Mouse (Mus musculus) intestine, embryonic 14.5 days (tissue): ENCODE results near the gene Cfdp1. TPM values are rescaled to one million over a fixed set of nuclear protein-coding genes. Genes with fewer than 3 reads are reported as not detected.

Experiments used
- ATAC-seq: fragments of 200-750 bp; cut with Nextera tagmentation; replicated peaks from 2 replicates; pipeline ENCODE4 v1.8.0; 2017; ENCODE audit warnings: low read depth, moderate number of reproducible peaks, moderate TSS enrichment, moderate library complexity; ENCODE audit not compliant: low FRiP score, low TSS enrichment
- DNase-seq: peaks from one replicate; pipeline ENCODE4 v3.0.0-alpha.2; 2018; ENCODE audit warnings: low spot score
- H3K27ac ChIP-seq: fragments of 300-500 bp; sonication (generic); 2 replicates; pipeline ENCODE4 v1.5.1; 2014; ENCODE audit warnings: low read depth, mild to moderate bottlenecking, control low read depth
- H3K27me3 ChIP-seq: fragments of 300-500 bp; sonication (generic); replicated peaks from 2 replicates; pipeline ENCODE4 v1.6.1; 2014; ENCODE audit warnings: low read length, control low read depth; ENCODE audit not compliant: control insufficient read depth, insufficient read depth
- H3K36me3 ChIP-seq: fragments of 300-500 bp; sonication (generic); 2 replicates; pipeline ENCODE4 v1.6.1; 2014; ENCODE audit warnings: low read length, control low read depth; ENCODE audit not compliant: control insufficient read depth, insufficient read depth
- H3K4me1 ChIP-seq: fragments of 300-500 bp; sonication (generic); replicated peaks from 2 replicates; pipeline ENCODE4 v1.6.1; 2014; ENCODE audit warnings: low read length, control low read depth, mixed read lengths; ENCODE audit not compliant: control insufficient read depth, insufficient read depth
- H3K4me2 ChIP-seq: fragments of 300-500 bp; sonication (generic); 2 replicates; pipeline ENCODE4 v1.6.1; 2014; ENCODE audit warnings: low read length
- H3K4me3 ChIP-seq: fragments of 300-500 bp; sonication (generic); 2 replicates; pipeline ENCODE4 v1.5.1; 2014; ENCODE audit warnings: low read depth, low read length, control low read depth, mixed read lengths
- H3K9ac ChIP-seq: fragments of 300-500 bp; sonication (generic); 2 replicates; pipeline ENCODE4 v1.6.1; 2014; ENCODE audit warnings: mild to moderate bottlenecking, low read length
- H3K9me3 ChIP-seq: fragments of 300-500 bp; sonication (generic); 2 replicates; pipeline ENCODE4 v1.6.1; 2016; ENCODE audit warnings: low read length, control low read depth; ENCODE audit not compliant: control insufficient read depth
- WGBS: fragments of 180-500 bp; shearing (Covaris S2); extraction: QIAGEN DNeasy Blood & Tissue Kit; methylation state at CpG from one replicate; pipeline ENCODE4 v1.1.7; 2014; 5-methylcytosine and 5-hydroxymethylcytosine counted together
- polyA plus RNA-seq: library from polyadenylated mRNA; unstranded; fragments of >200 nt; fragmentation: Nextera tagmentation; extraction: Ambion mirVana; gene quantifications from 2 replicates; pipeline ENCODE4 v1.2.1, GENCODE M21; 2014

The Cfdp1 gene
- polyA plus RNA-seq, 1 experiment from 2014 or later, result 166 TPM

DNA sequence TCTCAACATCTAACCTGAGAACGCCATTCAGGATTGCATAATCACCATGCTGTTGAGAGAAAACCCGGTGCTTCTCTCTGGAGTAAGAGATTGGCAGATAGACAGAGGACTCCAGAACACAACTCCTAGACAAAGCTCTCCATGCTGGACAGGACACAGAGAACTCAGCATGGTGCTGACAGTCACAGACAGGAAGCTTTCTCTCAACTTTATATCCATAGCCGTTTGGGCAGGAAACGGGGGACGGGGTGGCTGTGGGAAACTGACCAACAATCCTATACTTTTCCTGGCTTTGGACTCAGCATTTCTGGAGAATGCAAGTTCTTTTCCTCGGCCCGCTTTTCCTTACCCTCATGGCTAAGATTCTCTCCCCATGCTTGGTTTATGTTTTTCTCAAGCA is 51.8 kb downstream of the Cfdp1 start:
- ATAC-seq, result no peak
- H3K9ac ChIP-seq, result no peak overlapping the region
- no peak overlapping the region for H3K4me2 ChIP-seq
- 71% methylated on average over 7 of the region's 7 CpGs for WGBS
- H3K4me3 ChIP-seq, result no peak overlapping the region
- DNase-seq, result no peak
- peak overlapping the region; percentile 64 for H3K27ac ChIP-seq
- peaks cover 11% of the 10 kb centered on the region; the same call in 1 of the 2 replicates for H3K36me3 ChIP-seq
- no peaks in the 10 kb centered on the region for H3K9me3 ChIP-seq
- no peaks in the 10 kb centered on the region; the same call in 1 of the 2 replicates for H3K4me1 ChIP-seq
- no peaks in the 10 kb centered on the region for H3K27me3 ChIP-seq

DNA sequence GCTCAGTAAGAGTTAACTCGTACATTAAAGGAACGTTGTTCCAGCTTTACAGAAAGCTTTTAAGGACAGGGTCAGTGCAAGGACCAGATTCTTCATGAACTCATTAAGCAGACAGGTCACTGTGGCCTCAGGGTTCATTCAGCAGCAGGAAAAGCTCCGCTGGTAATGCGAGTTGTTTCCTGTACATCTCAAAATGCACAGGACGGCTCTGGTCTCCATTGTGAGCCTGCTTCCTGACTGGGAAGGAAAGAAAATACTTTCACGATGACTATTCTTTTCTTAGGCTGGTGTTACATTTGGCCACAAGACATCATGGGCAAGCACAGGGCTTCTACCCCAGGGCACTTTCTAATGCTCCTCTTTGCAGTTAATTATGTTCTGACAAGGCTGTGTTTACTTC is 52.6 kb downstream of the Cfdp1 start:
- WGBS, result 48% methylated on average over 6 of the region's 6 CpGs
- no peak for DNase-seq

DNA sequence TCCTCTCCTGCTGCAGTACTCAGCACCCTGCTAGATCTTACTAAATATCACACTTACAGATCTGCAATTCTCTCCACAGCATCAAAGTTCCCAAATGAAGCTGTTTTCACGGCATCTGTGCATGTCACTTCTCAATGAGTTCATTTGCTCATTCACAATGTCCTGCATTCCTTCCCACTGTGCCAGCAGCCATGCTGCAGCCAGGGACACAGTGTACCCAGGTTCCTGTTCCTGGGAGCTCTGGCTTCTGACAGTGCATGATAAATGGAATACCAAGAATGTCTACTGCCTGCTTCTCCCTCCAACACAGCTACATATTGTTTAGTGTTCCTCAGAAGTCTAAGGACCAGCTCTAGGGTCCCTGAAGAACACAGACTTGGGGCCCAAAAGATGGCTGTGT is 57.6 kb downstream of the Cfdp1 start:
- Histone ChIP-seq H3K36me3 (peaks cover 18% of the 10 kb centered on the region; the same call in 1 of the 2 replicates), H3K27ac (no peak overlapping the region), H3K27me3 (no peaks in the 10 kb centered on the region), H3K4me3 (no peak overlapping the region), H3K4me2 (no peak overlapping the region), H3K9ac (no peak overlapping the region), H3K9me3 (no peaks in the 10 kb centered on the region), H3K4me1 (peaks cover 28% of the 10 kb centered on the region)
- no peak for ATAC-seq
- DNase-seq, result no peak
- WGBS, result 72% methylated on average over 1 of the region's 1 CpGs

More for the DNA sequence above, 52.6 kb downstream of the Cfdp1 start:
- ATAC-seq, result no peak
- H3K27me3 ChIP-seq, result no peaks in the 10 kb centered on the region
- no peak overlapping the region for H3K4me2 ChIP-seq
- H3K9me3 ChIP-seq, result no peaks in the 10 kb centered on the region
- peak overlapping the region; percentile 64; the same call in 1 of the 2 replicates for H3K27ac ChIP-seq
- peaks cover 13% of the 10 kb centered on the region; the same call in 1 of the 2 replicates for H3K36me3 ChIP-seq
- H3K9ac ChIP-seq, result no peak overlapping the region
- H3K4me3 ChIP-seq, result no peak overlapping the region
- H3K4me1 ChIP-seq, result no peaks in the 10 kb centered on the region; the same call in 1 of the 2 replicates

DNA sequence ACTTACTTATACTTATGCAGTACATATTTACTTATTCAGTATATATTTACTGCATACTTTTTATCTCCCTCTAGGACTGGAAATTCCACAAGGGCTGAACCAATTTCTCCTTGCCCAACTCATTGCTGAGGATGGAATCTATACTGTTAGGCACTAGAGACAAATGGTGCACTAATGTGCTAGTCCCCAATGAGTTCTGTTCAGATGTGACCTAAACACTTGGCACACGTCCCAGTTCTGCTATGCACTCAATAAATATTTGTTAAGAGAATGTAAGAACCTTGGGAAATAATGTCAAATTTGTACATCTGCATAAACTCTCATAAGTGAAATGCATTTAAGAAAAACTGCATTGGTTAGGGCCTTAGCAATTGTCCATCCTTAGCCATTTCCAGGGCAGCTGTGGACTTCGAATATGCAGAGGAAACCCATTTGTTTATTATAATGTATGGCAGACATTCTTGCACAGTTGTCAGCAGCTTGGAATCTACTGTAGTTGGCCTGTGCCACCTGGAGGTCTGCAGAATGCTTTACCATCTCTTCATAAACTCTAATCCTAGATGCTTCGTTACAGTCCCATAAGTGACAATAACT is 60.7 kb downstream of the Cfdp1 start:
- ATAC-seq (0 out of 2 replicates have a peak, but pooled peaks have one; percentile 27), DNase-seq (no peak)
- H3K4me3 ChIP-seq, result no peak overlapping the region
- no peak overlapping the region for H3K4me2 ChIP-seq
- no peak overlapping the region for H3K9ac ChIP-seq
- peaks cover 28% of the 10 kb centered on the region for H3K4me1 ChIP-seq
- peaks cover 18% of the 10 kb centered on the region; the same call in 1 of the 2 replicates for H3K36me3 ChIP-seq
- H3K9me3 ChIP-seq, result no peaks in the 10 kb centered on the region
- H3K27ac ChIP-seq, result peak overlapping the region; percentile 80
- 41% methylated on average over 3 of the region's 3 CpGs for WGBS
- no peaks in the 10 kb centered on the region for H3K27me3 ChIP-seq

DNA sequence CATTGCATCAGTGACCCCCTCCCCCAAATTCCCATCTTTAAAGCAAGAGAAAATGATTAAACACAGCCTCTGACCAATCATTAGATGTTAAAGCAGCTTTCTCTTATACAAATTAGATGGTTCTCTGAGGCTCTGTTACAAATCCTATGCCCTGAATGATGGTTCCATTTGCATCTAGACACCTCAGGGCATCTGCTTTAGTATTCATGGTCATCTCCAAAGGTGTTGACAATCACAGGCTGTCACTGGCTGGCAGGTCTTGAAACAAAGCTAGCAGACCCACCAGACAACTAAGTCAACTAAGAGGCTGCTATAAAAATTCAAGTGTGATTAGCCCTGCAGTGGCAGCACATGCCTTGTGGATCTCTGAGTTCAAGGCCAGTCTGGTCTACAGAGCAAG is 64.5 kb downstream of the Cfdp1 start:
- Histone ChIP-seq H3K4me2 (no peak overlapping the region), H3K27ac (no peak overlapping the region), H3K4me1 (peaks cover 29% of the 10 kb centered on the region), H3K4me3 (no peak overlapping the region), H3K9ac (no peak overlapping the region), H3K9me3 (no peaks in the 10 kb centered on the region), H3K27me3 (no peaks in the 10 kb centered on the region), H3K36me3 (0 out of 2 replicates have a peak, but pooled peaks cover 4% of the 10 kb centered on the region)
- DNase-seq (no peak), ATAC-seq (no peak)

DNA sequence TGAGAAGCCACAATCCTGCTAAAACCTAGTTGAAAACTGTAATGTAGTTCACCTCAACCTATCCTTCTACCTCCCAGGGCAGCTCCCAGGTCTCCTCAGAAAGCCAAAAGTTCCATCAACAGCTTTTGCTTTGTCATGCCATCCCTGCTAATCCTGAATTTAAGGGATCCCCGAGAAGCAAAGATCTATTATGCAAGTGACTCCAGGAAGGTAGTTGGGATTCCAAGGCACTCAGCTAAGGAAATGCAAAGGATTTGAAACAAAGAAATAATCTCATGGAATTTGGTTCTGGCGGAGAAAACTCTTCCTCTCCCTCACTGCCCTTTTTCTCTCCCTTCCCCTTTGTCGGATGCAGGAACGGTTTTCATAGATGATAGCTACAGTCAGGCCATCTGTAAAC is 64.9 kb downstream of the Cfdp1 start:
- no peak for DNase-seq
- Histone ChIP-seq H3K4me1 (peaks cover 25% of the 10 kb centered on the region), H3K9me3 (no peaks in the 10 kb centered on the region), H3K27ac (no peak overlapping the region), H3K4me2 (no peak overlapping the region), H3K9ac (no peak overlapping the region), H3K36me3 (peaks cover 5% of the 10 kb centered on the region; the same call in 1 of the 2 replicates), H3K27me3 (no peaks in the 10 kb centered on the region), H3K4me3 (no peak overlapping the region)
- ATAC-seq, result no peak
- whole genome bisulfite sequencing, result 48% methylated on average over 4 of the region's 4 CpGs

DNA sequence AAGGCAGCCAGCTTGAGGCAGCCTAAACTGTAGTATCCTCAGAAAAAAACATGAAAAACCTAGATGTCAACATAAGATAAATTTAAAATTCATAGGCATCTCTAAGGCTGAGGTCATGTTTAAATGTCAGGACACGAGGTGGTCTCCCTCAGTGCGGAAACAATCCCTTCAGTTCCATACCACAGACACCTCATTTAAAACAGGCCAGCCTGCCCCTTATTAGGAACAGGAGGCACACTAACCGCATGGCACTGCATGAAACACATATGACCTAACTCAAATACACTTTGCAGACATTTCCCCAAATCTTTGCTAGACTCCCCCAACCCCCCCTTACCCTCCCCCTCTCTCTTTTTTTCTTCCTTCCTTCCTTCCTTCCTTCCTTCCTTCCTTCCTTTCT is 65.6 kb downstream of the Cfdp1 start:
- H3K4me2 ChIP-seq, result no peak overlapping the region
- H3K27ac ChIP-seq, result no peak overlapping the region
- H3K9ac ChIP-seq, result no peak overlapping the region
- no peaks in the 10 kb centered on the region for H3K9me3 ChIP-seq
- H3K4me3 ChIP-seq, result no peak overlapping the region
- WGBS, result 63% methylated on average over 3 of the region's 3 CpGs
- DNase-seq (no peak), ATAC-seq (no peak)
- no peaks in the 10 kb centered on the region for H3K27me3 ChIP-seq
- H3K4me1 ChIP-seq, result peaks cover 18% of the 10 kb centered on the region
- peaks cover 9% of the 10 kb centered on the region; the same call in 1 of the 2 replicates for H3K36me3 ChIP-seq

DNA sequence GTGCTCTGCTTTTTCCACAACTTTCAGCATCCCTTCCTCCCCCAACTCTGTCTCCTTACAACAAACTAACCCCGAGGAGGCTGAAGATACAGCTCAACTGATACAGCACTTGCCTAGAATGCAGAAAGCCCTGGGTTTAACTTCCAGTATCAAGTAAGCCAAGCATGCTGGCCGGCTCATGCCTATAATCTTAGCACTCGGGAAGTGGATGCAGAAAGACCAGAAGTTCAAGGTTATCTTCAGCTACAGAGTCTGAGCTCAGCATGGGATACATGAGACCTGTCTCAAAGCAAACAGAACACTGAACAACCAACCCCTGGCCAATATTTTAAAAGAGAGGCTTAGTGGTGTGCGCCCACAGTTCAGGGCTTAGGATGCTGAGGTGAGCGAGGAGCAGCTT is 66.0 kb downstream of the Cfdp1 start:
- H3K27ac ChIP-seq, result no peak overlapping the region
- WGBS, result 72% methylated on average over 5 of the region's 5 CpGs

DNA sequence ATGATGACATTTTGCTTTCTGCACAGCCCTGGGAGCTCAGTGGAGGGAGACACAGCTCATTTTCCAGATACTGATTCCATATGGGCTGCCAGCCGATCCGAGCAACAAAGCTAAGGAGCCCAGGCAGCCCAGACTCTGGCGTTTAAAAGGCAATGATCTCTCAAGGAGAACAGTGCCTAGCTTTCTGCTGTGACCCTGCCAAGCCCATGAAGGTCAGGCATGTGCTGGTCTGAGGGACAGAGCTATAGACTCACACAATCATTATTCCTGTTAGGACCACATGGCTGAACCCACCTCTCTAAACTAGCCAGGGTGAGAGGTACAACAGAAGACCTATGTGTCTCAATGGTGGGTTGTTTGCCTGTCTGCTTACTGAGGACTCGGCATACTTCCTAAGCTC is 66.4 kb downstream of the Cfdp1 start:
- Histone ChIP-seq H3K36me3 (peaks cover 9% of the 10 kb centered on the region; the same call in 1 of the 2 replicates), H3K27ac (0 out of 2 replicates have a peak overlapping the region, but pooled peaks have one; percentile 29), H3K27me3 (no peaks in the 10 kb centered on the region), H3K9me3 (no peaks in the 10 kb centered on the region), H3K4me3 (no peak overlapping the region), H3K9ac (no peak overlapping the region), H3K4me2 (no peak overlapping the region), H3K4me1 (peaks cover 10% of the 10 kb centered on the region; the same call in 1 of the 2 replicates)
- DNase-seq (no peak), ATAC-seq (no peak)
- 44% methylated on average over 4 of the region's 4 CpGs for WGBS

More for the DNA sequence above, 66.0 kb downstream of the Cfdp1 start:
- H3K9me3 ChIP-seq, result no peaks in the 10 kb centered on the region
- H3K36me3 ChIP-seq, result peaks cover 9% of the 10 kb centered on the region; the same call in 1 of the 2 replicates
- DNase-seq (no peak), ATAC-seq (no peak)
- no peak overlapping the region for H3K4me2 ChIP-seq
- no peak overlapping the region for H3K9ac ChIP-seq
- no peak overlapping the region for H3K4me3 ChIP-seq
- H3K4me1 ChIP-seq, result peaks cover 14% of the 10 kb centered on the region
- H3K27me3 ChIP-seq, result no peaks in the 10 kb centered on the region
